Mouse (Mus musculus): ENCODE results near the gene Lamc3.

Lamc3 gene

DNA sequence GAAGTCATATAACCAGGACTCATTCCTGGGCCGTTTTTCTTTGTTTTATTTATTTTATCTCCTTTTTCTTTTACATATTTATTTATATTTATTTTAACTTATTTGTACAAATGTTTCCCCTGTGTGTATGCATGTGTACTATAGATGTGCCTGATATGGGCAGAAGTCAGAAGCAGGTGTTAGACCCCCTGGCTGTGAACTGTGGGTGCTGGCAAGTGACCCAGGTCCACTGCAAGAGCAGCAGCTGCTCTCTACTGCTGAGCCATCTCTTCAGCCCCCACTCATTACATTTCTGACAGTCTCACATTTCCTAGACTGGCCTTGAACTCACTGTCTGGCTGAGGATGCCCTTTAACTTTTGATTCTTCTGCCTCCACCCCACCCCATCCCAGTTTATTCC lies 51.2 kb downstream of the Lamc3 start:
- no peak for DNase-seq (ENCODE audit: low read depth)

DNA sequence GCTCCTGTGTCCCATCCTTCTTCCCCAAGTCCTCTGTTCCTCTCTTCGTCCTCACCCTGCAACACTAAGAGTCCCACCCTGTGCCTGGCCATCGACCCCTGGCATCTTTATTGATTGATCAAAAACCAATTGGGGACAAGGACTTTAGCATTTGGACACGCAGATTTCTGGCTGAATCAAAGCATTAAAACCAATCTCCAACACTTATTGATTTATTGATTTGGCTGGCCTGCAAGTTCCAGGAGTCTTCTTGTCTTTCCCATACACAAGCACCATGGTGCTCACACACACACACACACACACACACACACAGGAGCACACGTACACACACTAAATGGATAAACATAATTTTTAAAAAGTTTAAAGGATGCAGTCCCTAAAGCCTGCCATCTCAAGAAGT lies 55.9 kb downstream of the Lamc3 start:
- DNase-seq (ENCODE audit: low read depth): no peak

DNA sequence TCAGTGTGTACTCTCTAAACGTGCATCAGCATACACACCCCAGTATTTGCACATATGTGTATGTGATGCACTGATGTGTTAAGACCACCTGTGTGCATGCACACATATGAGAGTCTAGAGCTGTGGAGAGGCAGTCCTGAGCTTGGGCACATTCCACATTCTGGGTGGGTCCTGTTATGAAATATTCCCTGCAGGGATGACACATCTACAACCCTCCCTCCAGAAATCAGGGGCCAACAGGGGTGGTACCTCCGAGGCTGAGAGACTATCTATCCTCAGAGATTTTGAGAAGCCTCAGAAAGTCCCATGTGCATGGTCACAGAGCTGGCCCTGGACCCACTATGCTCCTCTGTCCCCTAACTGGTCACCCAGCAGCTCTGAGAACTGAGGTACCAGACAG lies 58.5 kb downstream of the Lamc3 start:
- DNase-seq (ENCODE audit: low read depth): peak; percentile 58

DNA sequence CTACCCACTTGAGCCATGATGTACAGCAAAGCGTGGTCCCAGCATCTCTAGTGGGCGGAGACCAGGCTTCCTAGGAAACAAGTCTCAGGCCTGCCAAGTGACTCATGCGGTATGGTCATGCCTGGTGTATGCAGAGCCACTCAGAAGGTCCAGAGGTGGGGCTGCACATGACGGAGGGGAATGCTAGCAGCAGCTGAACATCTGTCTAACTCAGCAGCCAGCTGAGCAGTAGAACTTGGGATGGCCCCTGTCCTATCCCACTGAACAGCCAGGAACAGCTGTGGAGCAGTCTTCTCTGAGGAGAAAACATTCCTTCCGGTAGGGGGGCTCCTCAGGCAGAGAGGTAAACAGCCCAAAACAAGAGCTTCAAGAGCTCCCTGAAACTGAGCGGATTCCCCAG lies 61.3 kb downstream of the Lamc3 start:
- peak; percentile 97 for DNase-seq (ENCODE audit: low read depth)

DNA sequence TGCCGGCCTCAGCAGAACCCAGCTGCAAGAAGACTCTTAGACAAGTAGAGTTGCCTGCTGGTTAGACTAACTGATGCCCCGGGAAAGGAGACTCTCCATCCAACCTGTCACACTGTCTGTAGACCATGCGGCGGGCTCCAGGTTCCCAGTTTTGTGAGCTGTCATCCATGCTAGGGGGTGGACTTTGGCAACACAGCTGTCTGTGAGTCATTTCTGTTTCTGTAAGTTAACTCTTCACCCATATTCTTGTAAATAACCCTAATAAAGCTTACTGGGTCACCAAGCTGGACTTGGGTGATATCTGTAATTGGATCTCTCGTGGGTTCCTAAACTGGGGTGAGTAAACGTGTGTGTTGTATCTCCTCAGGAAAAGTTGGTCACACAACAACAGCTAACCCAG lies 61.7 kb downstream of the Lamc3 start:
- DNase-seq (ENCODE audit: low read depth): peak; percentile 72

DNA sequence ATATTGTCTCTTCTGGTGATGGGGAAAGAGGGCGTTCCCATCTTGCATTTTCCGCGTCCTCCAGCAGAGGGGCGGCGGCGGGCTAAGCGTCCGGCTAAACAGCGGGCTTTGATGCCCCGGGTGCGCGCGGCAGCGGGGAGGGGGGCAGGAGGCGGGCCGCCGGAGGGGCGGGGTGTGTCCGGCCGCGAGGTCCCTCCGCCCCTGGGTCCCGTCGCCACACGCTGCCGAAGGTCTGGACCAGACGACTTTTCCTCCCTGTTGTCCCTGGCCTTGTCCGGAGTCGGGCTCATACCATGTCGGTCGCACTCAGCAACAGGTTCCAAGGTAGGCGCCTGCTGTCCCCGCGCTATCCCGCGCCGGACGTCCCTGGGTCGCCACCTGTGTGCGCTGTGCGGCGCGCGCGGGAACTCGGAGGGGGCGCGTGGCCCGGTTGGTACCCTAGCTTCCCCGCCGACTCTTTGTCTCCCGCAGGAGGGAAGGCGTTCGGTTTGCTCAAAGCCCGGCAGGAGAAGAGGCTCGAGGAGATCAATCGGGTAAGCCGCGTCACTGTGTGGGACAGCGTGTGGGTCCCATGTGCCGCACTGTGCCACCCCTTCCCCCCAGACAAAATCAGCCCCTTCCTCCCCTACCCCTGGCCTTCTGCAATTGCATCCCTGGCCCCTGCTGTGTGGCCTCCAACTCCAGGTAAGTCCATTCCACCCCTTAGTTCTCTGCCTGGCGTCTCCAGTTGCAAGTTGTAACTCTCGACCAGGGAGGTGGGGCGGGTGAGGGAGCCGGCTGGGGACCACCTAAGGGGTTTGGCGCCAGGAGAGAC lies 63.2 kb downstream of the Lamc3 start, which contains the start of gene Aif1l:
Aif1l (plus strand) TSS at position 82 of the 814 bp plus-strand sequence.
- DNase-seq (ENCODE audit: low read depth): peak; percentile 70

DNA sequence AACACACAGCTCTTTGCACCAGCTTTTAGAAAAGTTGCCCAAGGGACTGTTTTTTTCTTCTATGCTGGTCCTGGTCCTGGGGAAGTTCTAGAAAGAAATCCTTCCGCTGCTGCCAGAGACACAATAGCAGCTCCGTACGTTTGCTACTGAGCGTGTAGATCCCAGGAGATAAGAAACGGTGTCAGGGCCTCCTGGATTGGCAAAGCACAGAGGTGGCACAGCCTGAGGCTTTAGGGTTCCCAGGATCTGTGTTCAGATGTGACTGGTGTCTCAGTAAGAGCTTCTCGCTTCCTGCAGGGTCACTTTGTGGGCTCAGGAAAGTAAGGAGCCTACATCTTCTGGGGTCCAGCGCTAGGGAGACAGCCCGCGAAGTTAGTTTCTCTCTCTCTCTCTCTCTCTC lies 63.9 kb downstream of the Lamc3 start:
- no peak for DNase-seq (ENCODE audit: low read depth)

DNA sequence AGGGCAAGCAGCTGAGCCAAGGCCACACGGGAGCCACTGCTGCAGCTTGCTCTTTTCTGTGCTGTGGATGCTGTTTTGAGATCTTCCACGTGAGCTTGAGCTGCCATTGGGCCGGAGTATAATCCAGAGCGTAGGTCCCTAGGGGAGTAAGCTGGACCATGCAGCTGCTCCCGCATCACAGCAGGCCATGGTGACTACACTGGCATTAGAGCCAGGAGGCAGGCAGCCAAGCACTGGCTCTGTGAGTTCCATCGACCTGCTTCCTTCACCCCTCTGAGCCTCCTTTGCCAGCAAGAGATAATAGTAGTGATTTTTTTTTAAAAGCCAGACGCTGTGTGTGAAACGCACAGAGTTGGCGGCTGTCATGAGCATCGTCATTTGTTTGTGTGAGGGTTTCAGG lies 65.1 kb downstream of the Lamc3 start:
- DNase-seq (ENCODE audit: low read depth): peak; percentile 51

DNA sequence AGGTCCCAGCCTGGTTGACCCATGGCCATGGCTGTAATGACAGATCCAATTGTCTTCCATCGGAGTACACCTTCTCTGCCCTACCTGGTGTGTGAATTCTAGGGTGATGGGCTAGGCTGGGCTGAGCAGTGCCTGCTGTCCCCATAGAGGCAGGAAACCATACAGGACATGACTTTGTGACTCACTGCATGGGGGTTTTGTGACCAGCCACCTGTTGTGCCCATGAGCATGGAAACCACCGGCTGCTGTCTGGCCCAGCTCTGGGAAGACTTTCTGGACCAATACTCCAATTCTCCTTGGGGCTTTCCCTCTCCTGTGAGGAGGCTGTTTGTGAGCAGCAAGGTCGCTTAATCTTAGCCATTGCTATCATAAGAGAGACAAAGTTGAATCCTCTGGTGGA lies 65.6 kb downstream of the Lamc3 start:
- DNase-seq (ENCODE audit: low read depth): no peak

DNA sequence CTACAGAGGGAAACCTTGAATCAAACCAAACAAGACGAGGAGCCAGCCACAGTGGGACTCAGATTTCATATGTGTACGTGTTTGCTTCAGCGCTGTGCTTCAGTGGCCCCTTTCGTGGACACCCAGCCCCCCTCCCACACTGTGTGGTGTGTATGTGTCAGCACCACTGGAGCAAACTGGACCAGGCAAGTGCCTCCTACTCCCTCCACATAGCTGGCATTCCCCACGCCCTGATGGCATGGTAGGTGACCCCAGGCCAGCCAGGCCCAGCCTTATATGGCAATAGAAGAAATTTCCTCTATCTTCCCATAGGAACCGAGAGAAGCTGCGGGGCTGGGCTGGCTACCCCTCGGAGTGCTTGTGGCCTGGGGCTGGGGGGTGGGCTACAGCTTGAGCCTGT lies 66.6 kb downstream of the Lamc3 start:
- DNase-seq (ENCODE audit: low read depth): peak; percentile 36

DNA sequence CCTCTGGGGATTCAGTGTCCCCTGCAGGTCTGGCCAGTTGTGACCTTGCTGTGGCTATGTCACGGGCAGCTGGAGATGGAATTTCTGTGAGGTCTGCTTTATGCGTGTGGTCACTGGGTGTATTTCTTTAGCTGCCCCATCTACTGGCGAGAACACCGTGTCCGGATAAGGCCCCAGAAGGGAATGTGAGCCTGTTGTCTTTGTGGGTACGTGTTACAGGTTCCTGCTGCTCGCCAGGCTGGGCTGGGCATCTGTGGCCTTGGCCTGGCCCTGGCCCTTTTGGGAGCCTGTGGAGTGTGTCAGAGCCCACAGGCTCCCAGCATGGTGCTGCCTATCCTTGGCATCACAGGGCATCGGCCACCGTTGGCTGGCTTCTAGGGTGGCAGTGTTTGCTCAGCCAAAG lies 67.7 kb downstream of the Lamc3 start:
- DNase-seq (ENCODE audit: low read depth): no peak

DNA sequence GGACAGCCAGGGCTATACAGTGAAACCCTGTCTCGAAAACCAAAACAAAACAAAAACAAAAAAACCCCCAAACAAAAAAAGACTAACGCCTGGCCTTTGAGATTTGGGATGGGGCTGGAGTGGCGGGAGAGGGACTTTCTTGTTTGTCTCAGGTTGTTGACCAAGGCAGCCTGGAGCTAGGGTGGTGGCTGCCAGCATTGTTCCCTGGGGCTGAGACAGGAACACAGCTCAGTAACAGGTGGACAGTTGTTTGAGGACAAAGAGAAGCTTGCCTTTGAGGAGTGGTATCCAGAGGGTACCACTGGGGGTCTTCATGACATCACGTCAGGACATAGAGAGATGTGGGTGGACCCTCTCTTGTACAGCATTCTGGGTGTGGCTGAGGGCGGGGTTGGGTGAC lies 68.6 kb downstream of the Lamc3 start:
- no peak for DNase-seq (ENCODE audit: low read depth)

DNA sequence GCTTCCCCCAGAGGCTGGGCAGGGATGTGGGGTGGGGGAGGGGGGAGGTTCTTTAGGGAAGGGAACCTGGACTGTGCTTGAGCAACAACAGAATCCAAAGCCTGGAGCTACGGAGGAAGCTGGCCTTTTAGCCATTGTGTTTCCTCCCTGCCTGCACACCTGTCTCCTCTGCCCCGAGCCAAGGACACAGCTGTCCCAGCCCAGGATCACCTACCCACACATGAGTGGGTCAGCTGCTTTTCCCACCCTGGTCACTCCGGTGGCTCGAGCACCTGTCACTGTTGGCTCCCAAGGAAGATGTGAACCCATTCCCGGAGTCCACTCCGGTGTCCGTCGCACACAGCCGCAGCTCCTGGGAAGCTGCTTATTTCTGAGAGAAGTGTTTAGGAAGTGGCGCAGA lies 70.1 kb downstream of the Lamc3 start:
- DNase-seq (ENCODE audit: low read depth): no peak

DNA sequence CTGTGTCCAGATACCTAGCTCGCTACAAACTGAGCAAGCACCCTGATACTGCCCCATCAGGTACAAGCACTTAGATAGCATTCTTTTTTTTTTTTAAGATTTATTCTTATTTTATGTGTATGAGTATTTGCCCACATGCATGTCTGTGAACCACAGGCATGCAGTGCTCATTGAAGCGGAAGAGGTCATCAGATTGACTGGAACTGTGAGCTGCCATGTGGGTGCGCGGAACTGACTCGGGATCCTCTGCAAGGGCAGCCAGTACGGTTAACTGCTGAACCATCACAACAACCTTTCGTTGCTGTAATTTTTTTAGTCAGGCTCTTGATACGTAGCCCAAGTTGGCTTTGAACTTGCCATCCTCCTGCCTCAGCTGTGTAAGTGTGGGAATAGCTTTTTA lies 73.9 kb downstream of the Lamc3 start:
- DNase-seq (ENCODE audit: low read depth): no peak

DNA sequence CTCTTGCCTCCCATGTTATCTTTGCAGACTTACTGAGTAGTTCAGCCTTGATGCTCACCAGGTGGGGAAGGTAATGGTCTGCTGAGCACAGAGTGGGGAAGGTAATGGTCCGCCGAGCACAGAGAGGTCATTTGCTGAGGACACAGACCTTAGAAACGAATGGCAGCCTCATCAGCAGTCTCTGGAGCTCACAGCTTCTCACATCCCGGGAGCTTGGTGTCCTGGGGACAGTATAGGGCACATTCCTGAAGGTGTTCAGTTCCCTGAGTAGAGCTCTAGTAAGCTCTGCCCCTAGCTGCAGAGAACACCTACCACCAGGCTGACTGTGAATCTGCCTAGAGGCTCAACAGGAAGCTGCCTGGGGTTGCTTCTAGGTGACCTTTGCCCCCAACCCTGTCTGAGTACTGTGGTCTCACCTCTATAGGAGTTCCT lies 74.7 kb downstream of the Lamc3 start:
- no peak for DNase-seq (ENCODE audit: low read depth)

DNA sequence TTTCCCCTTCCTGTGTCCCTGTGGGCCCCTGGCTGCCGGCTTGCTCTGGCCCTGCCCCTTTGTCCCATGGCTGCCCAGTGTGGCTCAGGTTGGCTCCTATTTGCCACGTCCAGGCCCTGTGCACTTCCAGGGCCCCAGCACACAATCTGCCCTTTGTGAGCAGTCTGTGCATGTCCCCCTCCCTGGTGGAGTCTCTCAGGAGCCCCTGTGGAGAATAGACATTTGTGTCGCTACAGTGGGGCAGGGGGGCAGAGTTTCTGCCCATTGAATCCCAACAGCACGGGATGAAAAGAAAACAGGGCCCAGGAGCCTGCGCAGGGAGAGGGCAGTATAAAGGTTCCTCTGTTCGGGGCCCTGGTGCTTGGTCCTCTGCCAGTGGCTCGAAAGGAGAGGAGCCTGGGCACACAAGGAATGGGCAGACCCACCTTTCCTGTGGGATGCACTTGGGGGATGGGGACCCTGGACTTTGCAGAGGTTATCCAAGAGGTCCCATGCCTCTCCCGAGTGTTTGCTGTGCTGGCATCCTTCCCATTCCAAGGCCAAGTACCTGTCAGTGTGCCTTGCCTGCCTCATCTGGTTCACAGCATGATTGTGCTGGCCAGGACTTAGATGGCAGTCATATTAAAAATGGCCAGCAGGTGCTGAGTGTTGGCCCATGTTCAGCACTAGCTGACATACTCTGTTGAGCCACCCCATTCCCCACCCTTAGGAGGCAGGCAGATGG lies 75.6 kb downstream of the Lamc3 start:
- DNase-seq (ENCODE audit: low read depth): peak; percentile 57

DNA sequence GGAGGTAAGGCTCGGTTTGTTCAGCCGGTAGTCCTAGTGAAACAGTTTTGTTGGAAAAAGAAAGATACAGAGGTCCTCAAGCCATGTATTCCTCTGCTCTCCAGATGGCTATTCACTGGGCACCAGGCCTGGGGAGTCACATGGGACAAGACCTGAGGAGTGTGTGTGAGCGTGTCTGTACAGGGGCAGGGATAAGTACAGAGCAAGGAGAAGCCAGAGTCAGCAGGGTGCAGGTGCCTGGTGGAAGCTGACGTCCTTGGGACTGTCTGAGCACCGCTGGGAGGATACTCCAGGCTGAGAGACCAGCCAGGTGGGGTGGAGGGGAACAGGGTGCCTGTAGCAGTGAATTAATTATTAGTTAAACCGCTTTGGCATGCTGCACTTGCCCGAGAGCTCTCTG lies 76.4 kb downstream of the Lamc3 start:
- peak; percentile 32 for DNase-seq (ENCODE audit: low read depth)

DNA sequence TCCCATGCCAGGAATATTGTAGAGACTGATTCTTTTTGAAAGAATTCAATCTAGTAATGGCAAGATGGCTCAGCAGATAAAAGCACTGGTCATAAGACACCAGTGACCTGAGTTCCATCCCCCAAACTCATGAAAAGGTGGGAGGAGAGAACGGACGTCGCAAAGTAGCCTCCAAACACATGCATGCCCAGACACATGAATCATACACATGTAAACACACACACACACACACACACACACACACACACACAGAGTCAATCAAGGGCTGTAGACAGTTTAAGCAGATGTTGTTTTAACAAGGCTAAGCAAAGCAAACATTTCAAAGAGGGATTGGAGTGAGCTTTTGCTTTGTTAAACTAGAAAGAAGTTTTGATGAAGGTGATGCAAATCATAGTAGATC lies 77.1 kb downstream of the Lamc3 start:
- DNase-seq (ENCODE audit: low read depth): peak; percentile 60

DNA sequence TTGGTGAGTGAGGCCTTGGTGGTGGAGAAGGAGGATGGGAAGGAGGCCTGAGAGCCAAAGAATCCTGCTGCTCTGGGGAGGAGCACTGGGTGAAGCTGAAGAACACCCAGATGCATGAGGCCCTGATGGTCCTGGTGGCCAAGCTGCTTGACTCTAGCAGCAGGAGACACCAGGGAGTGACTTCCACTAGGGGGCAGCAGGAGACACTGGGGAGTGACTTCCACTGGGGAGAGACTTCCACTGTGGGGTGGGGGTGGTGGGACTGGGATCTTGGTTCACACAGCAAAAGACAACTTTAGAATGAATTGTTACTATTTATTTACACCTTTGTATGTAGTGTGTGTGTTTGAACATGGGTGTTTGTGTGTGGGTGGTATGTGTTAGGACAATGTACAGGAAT lies 78.0 kb downstream of the Lamc3 start:
- DNase-seq (ENCODE audit: low read depth): peak; percentile 60

DNA sequence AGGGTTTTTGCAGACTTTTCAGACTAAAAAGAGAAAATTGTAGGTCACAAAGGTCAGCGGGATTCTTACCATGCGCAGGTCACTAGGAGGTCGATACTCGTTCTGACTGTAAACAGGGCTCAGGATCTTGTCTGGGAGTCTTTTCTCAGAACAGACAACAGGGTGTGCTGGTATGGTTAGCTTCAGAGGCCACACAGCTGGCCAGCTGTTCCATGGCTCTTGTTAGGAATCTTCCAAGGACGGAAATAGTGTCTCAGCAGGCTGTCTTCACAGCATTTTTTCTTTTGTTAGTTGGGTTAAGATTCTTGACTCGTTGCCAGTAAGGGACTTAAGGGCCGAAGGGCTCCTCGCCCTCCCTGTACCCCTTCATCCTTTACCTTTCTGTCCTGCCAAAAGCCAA lies 79.7 kb downstream of the Lamc3 start:
- DNase-seq (ENCODE audit: low read depth): no peak

DNA sequence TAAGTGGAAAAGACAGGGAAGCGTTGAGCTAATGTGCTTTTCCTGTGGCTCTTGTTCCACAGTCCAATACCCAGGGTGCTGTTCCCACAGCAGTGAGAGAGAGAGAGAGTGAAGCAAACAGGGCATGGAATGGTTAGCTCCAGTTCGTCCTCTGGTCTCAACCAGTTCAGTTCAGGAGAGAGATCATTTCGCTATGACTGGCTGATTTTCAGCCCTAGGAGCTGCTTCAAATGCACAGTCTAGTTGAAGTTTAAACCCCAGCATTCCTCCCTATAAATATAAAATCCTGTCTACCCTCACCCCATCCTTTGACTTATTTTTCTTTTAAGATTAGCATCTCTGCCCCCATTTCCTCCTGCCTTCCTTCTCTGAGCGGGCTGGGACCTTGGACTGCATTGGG lies 85.5 kb downstream of the Lamc3 start:
- no peak for DNase-seq (ENCODE audit: low read depth)

DNA sequence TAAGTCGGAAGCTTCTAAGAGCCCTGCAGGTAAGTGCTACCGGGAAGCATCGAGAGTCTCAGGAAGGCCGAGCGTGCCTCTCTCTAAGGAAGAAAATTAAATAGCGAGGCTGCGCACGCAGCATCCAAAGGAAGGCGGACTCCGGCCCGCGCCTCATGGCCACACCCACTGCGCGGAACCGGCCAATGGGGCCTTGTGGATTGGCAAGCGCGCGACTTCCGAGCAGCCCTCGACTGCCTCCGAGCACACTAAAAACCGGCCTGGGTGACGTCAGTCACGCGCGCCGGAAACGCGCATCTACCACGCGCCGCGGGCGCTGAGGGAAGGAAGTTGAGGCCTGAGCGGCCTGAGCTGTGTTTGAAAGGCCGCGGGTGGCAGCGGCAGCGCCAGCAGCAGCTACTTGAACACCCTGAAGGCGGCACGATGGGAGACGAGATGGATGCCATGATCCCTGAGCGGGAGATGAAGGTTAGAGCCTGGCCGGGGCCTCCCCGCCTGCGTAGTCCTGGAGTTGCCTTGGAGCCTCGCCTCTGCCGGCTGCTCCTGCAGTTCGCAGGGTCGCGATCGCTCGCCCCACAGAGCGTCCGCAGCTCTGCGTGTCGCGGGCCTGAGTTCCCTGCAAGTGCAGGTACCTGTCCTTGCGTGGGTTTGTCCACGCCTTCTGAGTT lies 87.2 kb downstream of the Lamc3 start, which contains the start of gene Nup214:
Nup214 (plus strand) TSS at position 296 of the 668 bp plus-strand sequence.
- peak; percentile 100 for DNase-seq (ENCODE audit: low read depth)

DNA sequence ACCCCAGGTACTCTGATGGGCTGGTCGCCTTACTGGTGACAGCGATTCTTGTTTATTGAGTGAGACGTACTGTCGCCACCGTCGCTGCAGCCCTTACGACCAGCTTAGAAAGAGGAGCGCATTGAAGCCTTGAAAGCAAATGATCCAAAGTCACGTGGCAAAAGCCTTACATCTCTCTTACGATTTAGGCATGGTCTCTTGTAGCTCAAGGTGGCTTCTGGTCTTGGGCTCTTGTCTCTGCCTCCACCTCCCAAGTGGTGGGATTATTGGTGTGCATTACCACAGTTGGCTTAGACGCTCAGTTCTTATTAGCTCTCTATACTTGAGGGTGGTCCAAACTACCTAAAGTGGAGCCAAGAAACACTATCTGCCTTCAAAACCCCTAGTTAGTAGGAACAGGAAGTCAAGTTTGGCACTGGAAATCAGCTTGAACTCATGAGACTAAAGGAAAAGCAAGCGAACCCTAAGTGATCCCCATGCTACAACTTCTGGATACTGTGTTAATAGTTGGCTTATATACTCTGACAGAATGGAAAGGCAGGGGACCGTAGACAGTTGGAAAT lies 87.8 kb downstream of the Lamc3 start:
- no peak for DNase-seq (ENCODE audit: low read depth)

Measured in NIH3T3 (cell line).